Mouse (Mus musculus): Measurements from ENCODE around the gene 1810013L24Rik.
"Not testable (repeated sequence)": the region's sequence is repeated elsewhere in the genome, so short reads cannot be mapped to it uniquely, and the experiment has no call there.

The 1810013L24Rik gene

DNA sequence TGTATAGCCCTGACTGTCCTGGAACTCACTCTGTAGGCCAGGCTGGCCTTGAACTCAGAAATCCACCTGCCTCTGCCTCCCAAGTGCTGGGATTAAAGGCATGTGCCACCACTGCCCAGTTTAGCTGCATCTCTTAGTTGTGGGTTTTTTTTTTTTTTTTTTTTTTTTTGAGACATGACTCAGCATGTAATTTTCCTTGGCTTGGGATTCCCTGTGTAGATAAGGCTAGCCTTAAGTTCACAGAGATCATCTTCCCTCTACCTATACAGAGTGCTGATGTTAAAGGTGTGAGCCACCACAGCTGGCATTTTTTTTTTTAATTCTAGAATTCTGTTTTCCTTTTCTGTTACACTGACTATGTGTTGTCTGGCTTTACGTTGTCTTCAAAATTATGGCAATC, 7.7 kb downstream of the 1810013L24Rik start:
- DNase-seq = no peak

DNA sequence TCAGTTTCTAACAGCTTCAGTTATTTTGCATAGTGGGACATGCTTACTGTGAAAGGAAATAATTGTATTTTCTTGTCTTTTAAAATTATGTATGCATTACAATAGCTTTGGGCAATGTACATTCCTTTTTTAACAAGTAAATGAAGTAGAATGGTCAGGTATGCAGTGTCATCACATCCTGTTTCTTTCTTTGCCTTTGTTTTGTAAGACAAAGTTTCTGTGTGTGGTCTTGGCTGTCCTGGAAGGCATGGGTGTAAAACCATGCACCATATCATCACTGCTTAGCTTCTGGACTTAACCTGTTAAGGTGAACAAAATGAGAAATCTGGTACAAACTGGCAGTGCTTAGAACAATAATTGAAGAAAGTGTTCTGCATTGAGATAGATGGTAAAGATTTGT, 9.0 kb downstream of the 1810013L24Rik start:
- no peak for DNase-seq

GRCm38 (mm10) chr16:8840557-8840956, 10.7 kb downstream of the 1810013L24Rik start:
- no peak for DNase-seq

DNA sequence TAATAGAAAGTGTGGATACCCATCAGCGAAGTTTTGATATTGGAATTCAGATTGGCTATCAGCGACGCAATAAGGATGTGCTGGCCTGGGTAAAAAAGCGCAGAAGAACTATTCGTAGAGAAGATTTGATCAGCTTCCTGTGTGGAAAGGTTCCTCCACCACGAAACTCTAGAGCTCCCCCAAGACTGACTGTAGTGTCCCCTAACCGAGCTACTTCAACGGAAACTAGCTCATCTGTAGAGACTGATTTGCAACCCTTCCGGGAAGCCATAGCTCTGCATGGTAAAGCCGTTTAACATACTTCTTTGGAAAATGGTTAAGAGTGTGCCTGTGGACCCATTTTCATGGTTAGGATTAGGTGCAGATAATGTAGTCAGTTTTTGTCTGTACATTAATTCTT, 13.1 kb downstream of the 1810013L24Rik start:
- DNase-seq = no peak

- DNase-seq = no peak
Measured at GRCm38 (mm10) chr16:8843580-8844175, 13.8 kb downstream of the 1810013L24Rik start.

- DNase-seq = no peak
Measured at GRCm38 (mm10) chr16:8845986-8846385, 16.1 kb downstream of the 1810013L24Rik start.

DNA sequence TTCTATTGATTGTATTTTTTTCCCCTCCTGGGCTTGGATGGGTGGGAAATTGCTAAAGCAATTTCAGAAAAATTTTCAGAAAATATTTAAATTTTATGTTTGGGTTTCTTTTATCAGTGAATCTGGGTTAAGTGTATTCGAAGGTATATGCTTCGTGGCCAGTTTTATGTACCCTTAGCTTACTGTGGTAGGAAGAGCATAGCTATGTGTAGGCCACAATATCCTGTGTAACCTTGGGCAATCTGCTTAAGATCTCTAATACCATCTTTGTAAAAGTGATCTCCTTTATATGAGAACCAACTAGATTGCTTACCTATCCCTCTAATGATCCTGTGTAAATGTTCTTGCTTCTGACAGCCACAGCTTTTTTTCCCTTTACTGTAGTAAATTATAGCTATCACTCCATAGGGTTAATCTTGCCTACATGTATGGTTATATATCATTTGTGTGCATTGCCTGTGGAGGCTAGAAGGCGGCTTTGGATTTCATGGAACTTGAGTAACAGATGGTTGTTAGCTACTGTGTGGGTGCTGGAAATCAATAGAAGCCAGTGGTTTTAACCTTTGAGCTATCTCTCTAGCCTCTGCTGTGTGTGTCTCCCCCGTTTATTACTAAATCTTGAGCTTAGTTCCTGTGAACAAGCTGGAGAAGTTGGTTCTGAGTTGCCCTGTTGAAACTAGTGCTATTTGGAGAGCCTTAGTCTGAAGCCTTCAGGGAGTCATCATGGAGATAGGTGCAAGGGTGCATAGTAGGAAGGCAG, 18.6 kb downstream of the 1810013L24Rik start:
- DNase-seq = no peak

DNA sequence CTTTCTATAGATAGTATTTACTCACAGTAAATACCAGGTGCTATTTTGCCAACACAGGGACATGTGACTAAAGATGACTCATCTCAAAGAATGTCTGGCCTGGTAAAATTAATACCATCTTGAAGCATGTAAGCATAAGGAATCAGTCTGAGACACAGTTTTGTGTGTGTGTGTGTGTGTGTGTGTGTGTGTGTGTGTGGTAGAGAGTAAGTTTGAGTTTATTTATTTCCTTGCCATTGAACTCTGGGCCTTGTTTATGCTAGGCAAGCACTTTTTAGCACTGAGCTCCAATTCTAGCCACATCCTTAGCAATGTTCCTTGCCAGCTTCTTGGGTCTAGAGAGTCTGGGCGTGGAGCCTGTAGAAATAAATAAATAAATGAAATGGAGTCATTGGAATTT, 20.0 kb downstream of the 1810013L24Rik start:
- DNase-seq = no peak

DNA sequence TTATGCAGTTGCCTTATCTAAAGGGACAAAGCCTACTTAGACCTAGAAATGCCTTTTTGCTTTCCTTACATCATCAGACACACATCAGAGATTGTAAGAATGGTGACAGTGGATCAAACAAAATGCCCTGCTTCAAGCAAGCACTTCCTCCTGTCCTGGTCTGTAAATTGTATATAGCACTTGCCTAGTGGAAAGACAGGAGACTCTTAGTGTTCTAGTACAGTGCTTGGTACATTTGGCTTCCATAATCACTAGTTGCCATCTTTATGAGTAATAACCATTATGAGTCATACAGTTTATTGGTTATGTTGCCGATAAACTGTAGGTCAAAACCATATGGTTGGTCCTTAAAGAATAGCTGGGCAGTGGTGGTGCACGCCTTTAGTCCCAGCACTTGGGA, 25.2 kb downstream of the 1810013L24Rik start:
- no peak for DNase-seq

DNA sequence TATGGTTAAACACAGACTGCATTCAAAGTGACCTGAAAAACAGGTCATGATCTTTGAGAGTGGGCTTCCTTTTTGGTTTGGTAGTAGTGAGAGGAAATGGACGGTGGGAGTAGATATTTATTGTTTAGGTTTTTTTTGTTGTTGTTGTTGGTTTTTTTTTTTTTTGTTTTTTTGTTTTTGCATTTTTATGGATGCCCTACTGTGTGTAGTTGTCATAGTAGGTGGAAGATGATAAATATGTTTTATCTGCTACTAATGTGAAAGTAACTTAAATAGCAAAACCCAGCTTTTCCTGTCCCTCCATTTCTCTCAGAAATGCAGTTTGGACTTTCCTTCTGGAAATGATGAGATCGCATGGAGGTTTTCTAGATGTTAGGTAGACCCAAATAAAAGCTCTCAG, 26.9 kb downstream of the 1810013L24Rik start:
- DNase-seq = no peak

- no peak for DNase-seq
Measured at GRCm38 (mm10) chr16:8862336-8862987, 32.6 kb downstream of the 1810013L24Rik start.

DNA sequence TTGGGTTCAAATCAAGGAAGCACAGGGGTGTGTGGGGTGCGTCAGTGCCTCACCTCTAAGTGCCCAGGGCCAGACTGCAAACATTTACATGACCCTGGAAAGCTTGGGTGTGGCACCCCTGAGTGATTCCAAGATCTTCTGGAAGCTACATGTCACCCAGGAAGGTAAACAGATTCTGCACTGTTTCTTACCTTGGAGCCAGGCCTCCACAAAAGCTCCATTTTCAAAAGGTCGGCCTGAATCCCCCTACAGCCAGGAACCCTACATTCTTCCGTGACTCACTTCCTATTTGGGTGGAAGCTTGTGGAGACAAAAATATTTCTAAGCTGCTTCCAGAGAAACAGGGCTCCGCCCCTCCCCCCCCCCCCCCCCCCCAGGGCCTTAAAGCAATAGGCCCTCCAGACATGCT, 34.3 kb downstream of the 1810013L24Rik start:
- DNase-seq = no peak

DNA sequence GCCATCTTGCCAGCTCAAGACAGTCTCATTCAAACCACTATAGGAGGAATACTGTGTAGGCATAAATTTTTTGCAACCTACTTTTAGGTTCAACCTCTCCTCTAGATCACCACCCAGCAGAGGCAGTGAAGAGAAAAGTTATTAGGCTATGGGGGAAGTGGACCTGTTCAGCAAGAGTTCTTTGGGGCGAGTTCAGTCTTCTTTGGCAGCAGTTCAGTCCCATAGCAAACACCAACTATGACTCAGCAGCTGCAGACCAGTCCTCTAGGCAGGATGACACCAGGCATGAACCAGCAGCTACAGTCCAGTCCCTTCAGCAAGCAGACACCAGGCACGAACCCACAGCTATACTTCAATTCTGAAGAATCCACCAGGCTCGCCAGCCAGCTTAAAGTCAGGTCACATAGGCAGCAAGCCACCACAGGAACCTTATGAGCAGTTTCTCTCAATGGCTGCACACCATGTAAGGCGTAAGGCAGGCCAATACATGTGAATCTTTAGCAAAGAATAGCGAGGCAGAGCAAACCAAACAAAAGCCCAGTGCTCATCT, 37.6 kb downstream of the 1810013L24Rik start:
- DNase-seq = no peak

- no peak for DNase-seq
Measured at GRCm38 (mm10) chr16:8868506-8868905, 38.6 kb downstream of the 1810013L24Rik start.

GRCm38 (mm10) chr16:8869715-8870114, 39.8 kb downstream of the 1810013L24Rik start:
- peak; percentile 68 for DNase-seq

DNA sequence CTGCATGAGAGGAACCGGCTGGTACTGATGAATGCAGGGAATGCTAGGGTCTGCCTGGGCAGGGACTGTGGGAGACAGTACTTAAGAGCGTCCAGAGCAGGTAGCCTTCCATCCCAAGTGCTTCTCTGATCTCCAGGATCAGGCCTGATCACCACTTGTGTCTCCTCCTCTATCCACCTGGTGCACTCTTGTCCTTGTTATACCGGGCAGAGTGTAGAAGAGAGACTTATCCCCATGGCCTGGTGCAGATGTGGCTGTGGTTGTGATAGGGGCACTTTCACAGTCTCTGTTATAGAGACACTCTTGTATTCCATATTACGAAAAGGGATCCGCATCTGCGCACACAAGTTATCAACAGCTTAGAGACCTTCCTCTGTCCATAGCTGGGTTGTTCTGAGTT, 41.5 kb downstream of the 1810013L24Rik start:
- no peak for DNase-seq

DNA sequence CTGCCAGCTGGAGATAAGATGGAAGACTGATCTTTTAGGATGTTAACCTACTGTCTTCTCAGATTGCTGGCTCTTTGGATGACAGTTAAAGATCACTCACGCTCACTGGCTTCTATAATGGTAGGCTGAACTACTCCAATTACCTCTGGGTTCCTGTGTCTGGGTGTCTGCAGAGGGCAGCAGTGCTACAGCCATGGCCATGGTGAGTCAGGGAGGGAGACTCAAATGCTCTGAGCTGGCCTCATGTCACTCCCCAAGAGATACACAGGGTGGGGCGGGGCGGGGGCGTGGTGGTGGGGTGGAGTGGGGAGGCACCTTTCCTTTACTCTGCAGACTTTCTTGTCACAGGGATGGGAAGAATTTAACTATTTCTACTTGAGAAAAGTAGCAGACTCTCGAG, 42.1 kb downstream of the 1810013L24Rik start:
- no peak for DNase-seq

- no peak for DNase-seq
Measured at GRCm38 (mm10) chr16:8872486-8872885, 42.6 kb downstream of the 1810013L24Rik start.

- DNase-seq = no peak
Measured at GRCm38 (mm10) chr16:8880076-8880475, 50.2 kb downstream of the 1810013L24Rik start.

DNA sequence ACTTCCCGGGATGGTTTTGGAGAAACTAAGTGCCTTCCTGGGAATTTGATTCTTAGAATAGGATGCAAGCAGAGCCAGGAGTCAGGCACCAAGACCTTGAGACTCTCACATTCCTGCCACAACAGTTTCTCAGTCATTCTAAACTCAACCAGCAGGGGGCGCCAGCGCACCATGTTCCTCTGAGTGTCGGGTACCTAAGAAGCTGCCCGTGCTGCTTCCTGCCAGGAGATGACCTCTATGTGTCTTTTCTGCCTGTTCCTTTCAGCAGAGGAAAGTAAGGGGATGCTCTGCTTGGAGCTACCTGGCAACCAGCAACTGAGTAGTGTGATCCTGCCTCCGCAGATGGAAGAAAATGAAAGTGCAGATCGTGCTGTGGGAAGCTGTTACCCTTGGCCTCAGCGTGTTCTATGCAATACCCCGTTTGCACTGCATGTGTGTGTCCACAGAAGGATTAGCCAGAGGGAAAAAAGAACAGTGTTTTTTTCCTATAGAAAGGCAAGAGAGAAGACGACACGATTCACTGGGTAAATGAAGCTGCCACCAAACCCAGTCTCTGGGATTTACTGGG, 53.9 kb downstream of the 1810013L24Rik start:
- DNase-seq = peak; percentile 96

- DNase-seq = not testable (repeated sequence)
Measured at GRCm38 (mm10) chr16:8894214-8894613, 64.3 kb downstream of the 1810013L24Rik start.

DNA sequence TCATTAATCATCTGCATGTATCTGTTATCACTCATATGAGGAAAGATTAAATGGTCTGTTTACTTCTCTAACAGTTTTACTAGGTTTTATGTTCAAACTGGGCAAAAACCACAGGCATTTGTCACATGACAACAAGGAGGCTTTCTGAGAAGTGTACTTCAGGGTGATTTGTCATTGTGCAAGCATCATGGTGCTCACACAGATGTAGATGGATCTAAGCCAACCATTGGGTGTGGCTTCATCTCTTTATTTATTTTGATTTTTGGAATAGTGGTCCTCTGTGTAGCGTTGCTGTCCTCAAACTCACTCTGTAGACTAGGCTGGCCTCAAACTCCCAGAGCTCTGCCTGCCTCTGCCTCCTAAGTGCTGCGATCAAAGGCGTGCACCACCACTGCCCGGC, 65.4 kb downstream of the 1810013L24Rik start:
- no peak for DNase-seq

- not testable (repeated sequence) for DNase-seq
Measured at GRCm38 (mm10) chr16:8906115-8906514, 76.2 kb downstream of the 1810013L24Rik start.

Measured in right cerebral cortex, postnatal 4 days (tissue).